Mouse (Mus musculus): ENCODE measurements at regions not wholly inside any gene's neighbourhood (a gene's known extent, or its start where the extent isn't known, plus 50 kb on each side); places are given as distances from the start of the nearest gene placed in this dataset.

- no peak overlapping the region for H3K4me3 ChIP-seq (ENCODE audit: insufficient read depth, low read length)
- TF ChIP-seq CTCF (IDR thresholded peaks at IDR 0.05; ENCODE audit: extremely low read depth, insufficient read depth, low read length) (no peak), POLR2A (IDR thresholded peaks at IDR 0.05; ENCODE audit: extremely low read depth, insufficient read depth, low read length) (no peak)
- H3K4me1 ChIP-seq (ENCODE audit: control insufficient read depth, insufficient read depth, low read length) = no peaks in the 10 kb centered on the region
- no peak overlapping the region for H3K27ac ChIP-seq (ENCODE audit: insufficient read depth, low read length)
Measured at GRCm38 (mm10) chr7:128834894-128835293, 90.2 kb downstream of the Sec23ip start.

DNA sequence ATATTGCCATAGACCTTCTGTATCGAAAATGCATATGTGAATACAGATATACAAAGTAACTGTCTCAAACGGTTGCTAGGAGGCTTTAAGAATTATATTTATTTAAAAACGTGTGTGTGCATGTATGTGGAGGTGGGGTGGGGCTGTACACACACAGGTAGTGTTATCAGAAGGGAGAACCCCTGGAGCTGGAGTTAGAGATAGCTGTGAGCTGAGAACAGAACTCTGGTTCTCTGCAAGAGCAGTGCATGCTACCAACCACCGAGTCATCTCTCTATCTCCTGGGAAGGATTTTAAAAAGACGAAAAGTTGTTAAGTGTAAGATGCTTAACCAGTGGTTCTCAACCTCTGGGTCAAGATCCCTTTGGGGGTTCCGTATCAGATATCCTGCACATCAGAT is 91.7 kb downstream of the Sec23ip start:
- no peak overlapping the region for H3K27ac ChIP-seq (ENCODE audit: insufficient read depth, low read length)
- TF ChIP-seq CTCF (IDR thresholded peaks at IDR 0.05; ENCODE audit: extremely low read depth, insufficient read depth, low read length) (no peak), POLR2A (IDR thresholded peaks at IDR 0.05; ENCODE audit: extremely low read depth, insufficient read depth, low read length) (no peak)
- H3K4me3 ChIP-seq (ENCODE audit: insufficient read depth, low read length) = no peak overlapping the region
- no peaks in the 10 kb centered on the region for H3K4me1 ChIP-seq (ENCODE audit: control insufficient read depth, insufficient read depth, low read length)

DNA sequence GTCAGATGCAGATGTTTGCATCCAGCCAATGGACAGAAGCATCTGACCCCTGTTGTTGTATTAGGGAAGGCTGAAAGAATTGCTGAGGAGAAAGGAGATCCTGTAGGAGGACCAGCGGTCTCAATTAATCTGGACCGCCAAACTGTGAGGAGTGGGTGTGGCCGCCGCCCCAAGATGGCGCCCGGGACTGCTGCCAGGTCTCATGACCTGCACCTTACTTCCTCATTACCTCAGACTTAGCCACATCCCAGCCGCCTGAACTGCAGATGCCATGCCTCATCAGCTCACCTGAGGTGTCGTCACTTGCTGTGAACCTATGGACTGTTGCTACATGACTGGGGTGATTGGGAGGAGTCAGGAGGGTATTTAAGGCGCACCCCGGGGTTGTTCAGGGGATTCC is 97.8 kb downstream of the Sec23ip start:
- Histone ChIP-seq H3K27ac (ENCODE audit: insufficient read depth, low read length) (no peak overlapping the region), H3K4me1 (ENCODE audit: control insufficient read depth, insufficient read depth, low read length) (no peaks in the 10 kb centered on the region), H3K4me3 (ENCODE audit: insufficient read depth, low read length) (no peak overlapping the region)
- no peak for TF ChIP-seq CTCF (IDR thresholded peaks at IDR 0.05; ENCODE audit: extremely low read depth, insufficient read depth, low read length)
- no peak for TF ChIP-seq POLR2A (IDR thresholded peaks at IDR 0.05; ENCODE audit: extremely low read depth, insufficient read depth, low read length)

DNA sequence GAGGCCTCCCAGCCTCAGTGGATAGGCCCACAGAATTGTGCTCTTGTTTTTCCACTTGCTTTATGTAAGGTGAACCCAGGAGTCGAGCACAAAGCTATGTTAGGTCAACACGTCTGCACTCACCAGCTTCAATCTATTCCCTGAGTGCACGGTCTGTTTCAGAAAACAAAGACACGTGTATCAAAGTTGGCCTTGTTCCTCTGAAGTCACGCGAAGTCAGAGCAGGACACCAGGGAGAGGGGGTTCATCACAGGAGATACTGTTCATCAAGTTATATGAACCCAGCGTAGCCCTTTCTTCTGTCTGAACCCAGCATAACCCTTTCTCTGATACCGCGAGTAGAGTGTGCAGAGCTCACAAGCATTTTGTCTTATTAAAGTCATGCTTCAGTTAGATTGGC is 98.8 kb downstream of the Sec23ip start:
- Histone ChIP-seq H3K4me3 (ENCODE audit: insufficient read depth, low read length) (no peak overlapping the region), H3K4me1 (ENCODE audit: control insufficient read depth, insufficient read depth, low read length) (no peaks in the 10 kb centered on the region), H3K27ac (ENCODE audit: insufficient read depth, low read length) (no peak overlapping the region)
- TF ChIP-seq POLR2A (IDR thresholded peaks at IDR 0.05; ENCODE audit: extremely low read depth, insufficient read depth, low read length) (no peak), CTCF (IDR thresholded peaks at IDR 0.05; ENCODE audit: extremely low read depth, insufficient read depth, low read length) (no peak)

- H3K4me1 ChIP-seq (ENCODE audit: control insufficient read depth, insufficient read depth, low read length) = no peaks in the 10 kb centered on the region
- H3K4me3 ChIP-seq (ENCODE audit: insufficient read depth, low read length) = no peak overlapping the region
- no peak for TF ChIP-seq POLR2A (IDR thresholded peaks at IDR 0.05; ENCODE audit: extremely low read depth, insufficient read depth, low read length)
- no peak for TF ChIP-seq CTCF (IDR thresholded peaks at IDR 0.05; ENCODE audit: extremely low read depth, insufficient read depth, low read length)
- no peak overlapping the region for H3K27ac ChIP-seq (ENCODE audit: insufficient read depth, low read length)
Measured at GRCm38 (mm10) chr7:128849261-128849660, 104.5 kb downstream of the Sec23ip start.

DNA sequence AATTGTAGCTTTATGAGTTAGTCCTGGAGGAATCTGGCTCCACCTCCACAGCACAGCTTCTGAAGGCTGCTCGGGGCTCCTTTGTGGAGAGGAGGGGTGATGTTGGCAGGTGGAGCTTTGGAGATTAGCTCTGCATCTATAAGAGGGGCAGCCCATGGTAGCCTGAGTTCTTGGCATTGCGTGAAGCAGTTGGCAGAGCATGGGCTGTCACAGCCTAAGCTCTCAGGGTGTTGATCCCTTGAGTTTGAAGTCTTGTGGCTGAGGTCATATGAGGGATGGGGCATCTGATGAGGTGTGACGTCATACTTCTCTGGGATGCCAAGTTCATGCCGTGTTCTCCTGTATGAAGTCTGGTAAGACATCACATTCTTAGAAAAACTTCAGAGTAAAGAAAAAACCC is 109.5 kb downstream of the Sec23ip start:
- Histone ChIP-seq H3K27ac (ENCODE audit: insufficient read depth, low read length) (no peak overlapping the region), H3K4me1 (ENCODE audit: control insufficient read depth, insufficient read depth, low read length) (no peaks in the 10 kb centered on the region), H3K4me3 (ENCODE audit: insufficient read depth, low read length) (no peak overlapping the region)
- TF ChIP-seq POLR2A (IDR thresholded peaks at IDR 0.05; ENCODE audit: extremely low read depth, insufficient read depth, low read length) (no peak), CTCF (IDR thresholded peaks at IDR 0.05; ENCODE audit: extremely low read depth, insufficient read depth, low read length) (no peak)

DNA sequence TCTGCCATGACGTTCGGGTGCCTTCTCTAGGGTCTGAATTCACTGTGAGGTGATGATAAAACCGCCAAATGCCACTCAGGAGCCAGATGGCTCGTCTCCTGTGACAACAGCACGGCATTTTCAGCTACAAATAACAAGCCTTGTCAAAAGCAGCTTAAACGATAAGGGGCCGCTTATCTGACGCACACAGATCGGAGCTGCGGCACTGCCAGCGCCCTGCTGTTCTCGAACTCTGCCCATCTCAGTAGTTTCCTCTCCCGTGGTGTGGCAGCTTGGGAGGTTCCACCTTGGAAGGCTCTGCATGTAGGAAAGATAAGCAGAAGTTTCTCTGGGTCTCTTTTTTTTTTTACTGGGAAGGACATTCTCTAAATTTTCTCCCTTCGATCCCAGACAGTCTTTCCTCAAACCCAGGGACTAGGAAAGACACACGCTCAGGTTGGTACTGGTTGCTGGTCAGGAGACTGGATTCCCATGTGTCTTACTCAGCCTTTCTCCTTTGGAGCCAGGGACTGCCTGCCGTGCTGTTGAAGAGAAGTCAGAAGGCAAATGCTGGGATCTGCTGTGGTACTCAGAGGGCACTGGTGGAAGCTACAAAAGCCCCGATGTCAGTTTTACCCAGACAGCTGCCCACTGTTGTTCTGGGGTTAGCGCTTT is 110.1 kb downstream of the Sec23ip start:
- no peaks in the 10 kb centered on the region for H3K4me1 ChIP-seq (ENCODE audit: control insufficient read depth, insufficient read depth, low read length)
- no peak for TF ChIP-seq POLR2A (IDR thresholded peaks at IDR 0.05; ENCODE audit: extremely low read depth, insufficient read depth, low read length)
- no peak for TF ChIP-seq CTCF (IDR thresholded peaks at IDR 0.05; ENCODE audit: extremely low read depth, insufficient read depth, low read length)
- no peak overlapping the region for H3K27ac ChIP-seq (ENCODE audit: insufficient read depth, low read length)
- H3K4me3 ChIP-seq (ENCODE audit: insufficient read depth, low read length) = no peak overlapping the region

GRCm38 (mm10) chr7:128860141-128860540 is 115.4 kb downstream of the Sec23ip start:
- Histone ChIP-seq H3K27ac (ENCODE audit: insufficient read depth, low read length) (no peak overlapping the region), H3K4me1 (ENCODE audit: control insufficient read depth, insufficient read depth, low read length) (no peaks in the 10 kb centered on the region), H3K4me3 (ENCODE audit: insufficient read depth, low read length) (no peak overlapping the region)
- TF ChIP-seq CTCF (IDR thresholded peaks at IDR 0.05; ENCODE audit: extremely low read depth, insufficient read depth, low read length) (peak; percentile 92), POLR2A (IDR thresholded peaks at IDR 0.05; ENCODE audit: extremely low read depth, insufficient read depth, low read length) (no peak)

DNA sequence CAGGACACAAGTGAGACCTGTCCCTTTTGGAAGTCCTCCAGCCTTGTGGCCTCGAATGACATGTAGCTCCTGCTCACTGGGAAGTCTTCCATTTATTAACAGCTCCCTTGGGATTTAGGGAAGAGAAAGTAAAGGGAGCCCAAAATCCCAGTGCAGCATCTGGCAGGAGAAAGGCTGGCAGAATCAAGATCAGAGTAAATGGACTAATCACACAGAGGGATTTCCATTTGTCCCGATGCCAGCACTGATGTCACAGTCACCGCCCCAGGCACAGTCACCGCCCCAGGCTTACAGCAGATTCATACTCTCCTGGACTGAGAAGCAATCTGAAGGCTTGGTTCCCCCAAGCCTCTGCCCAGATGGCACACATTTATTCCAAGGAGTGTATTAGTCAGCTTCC is 116.0 kb downstream of the Sec23ip start:
- TF ChIP-seq POLR2A (IDR thresholded peaks at IDR 0.05; ENCODE audit: extremely low read depth, insufficient read depth, low read length) (no peak), CTCF (IDR thresholded peaks at IDR 0.05; ENCODE audit: extremely low read depth, insufficient read depth, low read length) (no peak)
- no peaks in the 10 kb centered on the region for H3K4me1 ChIP-seq (ENCODE audit: control insufficient read depth, insufficient read depth, low read length)
- H3K4me3 ChIP-seq (ENCODE audit: insufficient read depth, low read length) = no peak overlapping the region
- no peak overlapping the region for H3K27ac ChIP-seq (ENCODE audit: insufficient read depth, low read length)

GRCm38 (mm10) chr7:128861376-128861775 is 116.6 kb downstream of the Sec23ip start:
- TF ChIP-seq POLR2A (IDR thresholded peaks at IDR 0.05; ENCODE audit: extremely low read depth, insufficient read depth, low read length) = no peak
- TF ChIP-seq CTCF (IDR thresholded peaks at IDR 0.05; ENCODE audit: extremely low read depth, insufficient read depth, low read length) = no peak
- Histone ChIP-seq H3K27ac (ENCODE audit: insufficient read depth, low read length) (no peak overlapping the region), H3K4me3 (ENCODE audit: insufficient read depth, low read length) (no peak overlapping the region), H3K4me1 (ENCODE audit: control insufficient read depth, insufficient read depth, low read length) (no peaks in the 10 kb centered on the region)

All from cortical plate, adult 2 months (tissue).